Mouse (Mus musculus) embryonic facial prominence, embryonic 12.5 days (tissue): ENCODE results near the gene 2310030G06Rik. TPM values are rescaled to one million over a fixed set of nuclear protein-coding genes. Genes with fewer than 3 reads are reported as not detected.

ENCODE experiments used
- ATAC-seq: fragments of 200-750 bp; cut with Nextera tagmentation; 2 replicates; pipeline ENCODE4 v1.8.0; 2017; ENCODE audit not compliant: insufficient number of reproducible peaks, insufficient read depth, low FRiP score, low TSS enrichment
- H3K27ac ChIP-seq: fragments of 300-500 bp; sonication (generic); 2 replicates; pipeline ENCODE4 v1.5.1; 2016; ENCODE audit warnings: mild to moderate bottlenecking
- H3K27me3 ChIP-seq: fragments of 300-500 bp; sonication (generic); 2 replicates; pipeline ENCODE4 v1.6.1; 2016; ENCODE audit warnings: mild to moderate bottlenecking, moderate library complexity
- H3K36me3 ChIP-seq: fragments of 300-500 bp; sonication (generic); 2 replicates; pipeline ENCODE4 v1.6.1; 2016; ENCODE audit warnings: mild to moderate bottlenecking
- H3K4me1 ChIP-seq: fragments of 300-500 bp; sonication (generic); 2 replicates; pipeline ENCODE4 v1.6.1; 2016
- H3K4me2 ChIP-seq: fragments of 300-500 bp; sonication (generic); replicated peaks from 2 replicates; pipeline ENCODE4 v1.6.1; 2016; ENCODE audit warnings: mild to moderate bottlenecking, moderate library complexity
- H3K4me3 ChIP-seq: fragments of 300-500 bp; sonication (generic); 2 replicates; pipeline ENCODE4 v1.5.1; 2016; ENCODE audit warnings: mild to moderate bottlenecking
- H3K9ac ChIP-seq: fragments of 300-500 bp; sonication (generic); 2 replicates; pipeline ENCODE4 v1.6.1; 2016; ENCODE audit warnings: mild to moderate bottlenecking, moderate library complexity
- H3K9me3 ChIP-seq: fragments of 300-500 bp; sonication (generic); 2 replicates; pipeline ENCODE4 v1.6.1; 2016; ENCODE audit warnings: mild to moderate bottlenecking, moderate library complexity
- WGBS: fragments of 180-500 bp; shearing (Covaris S2); methylation state at CpG from one replicate; pipeline ENCODE4 v1.1.7; 2016; 5-methylcytosine and 5-hydroxymethylcytosine counted together
- polyA plus RNA-seq: library from polyadenylated mRNA; unstranded; fragments of >200 nt; fragmentation: Nextera tagmentation; extraction: Ambion mirVana; gene quantifications from 2 replicates; pipeline ENCODE4 v1.2.1, GENCODE M21; 2016

2310030G06Rik gene
- polyA plus RNA-seq, 1 experiment from 2014 or later = 4.6 TPM

- no peaks in the 10 kb centered on the region for H3K36me3 ChIP-seq
- peaks cover 7% of the 10 kb centered on the region; the same call in 1 of the 2 replicates for H3K27me3 ChIP-seq
- peaks cover 10% of the 10 kb centered on the region for H3K4me1 ChIP-seq
- no peak for ATAC-seq
- no peak overlapping the region for H3K4me2 ChIP-seq
- 81% methylated on average over 14 of the region's 14 CpGs for WGBS
- no peak overlapping the region for H3K27ac ChIP-seq
- no peak overlapping the region for H3K4me3 ChIP-seq
- H3K9ac ChIP-seq = no peak overlapping the region
- H3K9me3 ChIP-seq = no peaks in the 10 kb centered on the region
Observed at GRCm38 (mm10) chr9:50740867-50741784, 5.2 kb downstream of the 2310030G06Rik start.

GRCm38 (mm10) chr9:50738914-50739870, 7.1 kb downstream of the 2310030G06Rik start, which contains the start of gene Dixdc1:
Gene Dixdc1 (minus strand): TSS chr9:50739517.
- H3K9ac ChIP-seq = no peak within 1 kb of the TSS
- peaks cover 6% of the 10 kb centered on the region; the same call in 1 of the 2 replicates for H3K4me1 ChIP-seq
- no peaks in the 10 kb centered on the region for H3K9me3 ChIP-seq
- H3K36me3 ChIP-seq = no peaks in the 10 kb centered on the region
- H3K27me3 ChIP-seq = no peaks in the 10 kb centered on the region
- no peak within 1 kb of the TSS for H3K27ac ChIP-seq
- peak within 1 kb of the TSS; percentile 30 for H3K4me3 ChIP-seq
- ATAC-seq = peak; percentile 95
- H3K4me2 ChIP-seq = peak within 1 kb of the TSS; percentile 62
- 14% methylated on average over 35 of the region's 36 CpGs for WGBS

GRCm38 (mm10) chr9:50734989-50735388, 11.3 kb downstream of the 2310030G06Rik start:
- Histone ChIP-seq H3K4me3 (no peak overlapping the region), H3K36me3 (no peaks in the 10 kb centered on the region), H3K9me3 (no peaks in the 10 kb centered on the region), H3K4me1 (peaks cover 6% of the 10 kb centered on the region; the same call in 1 of the 2 replicates), H3K9ac (no peak overlapping the region; the same call in 1 of the 2 replicates), H3K4me2 (no peak overlapping the region), H3K27ac (no peak overlapping the region), H3K27me3 (no peaks in the 10 kb centered on the region)
- WGBS = 2% methylated on average over 9 of the region's 9 CpGs
- ATAC-seq = no peak

GRCm38 (mm10) chr9:50732560-50732959, 13.8 kb downstream of the 2310030G06Rik start:
- WGBS = 39% methylated on average over 4 of the region's 4 CpGs
- Histone ChIP-seq H3K27me3 (no peaks in the 10 kb centered on the region), H3K9me3 (no peaks in the 10 kb centered on the region), H3K27ac (no peak overlapping the region), H3K9ac (no peak overlapping the region), H3K4me2 (no peak overlapping the region), H3K4me1 (no peaks in the 10 kb centered on the region; the same call in 1 of the 2 replicates), H3K36me3 (no peaks in the 10 kb centered on the region), H3K4me3 (no peak overlapping the region)
- ATAC-seq = no peak

- ATAC-seq = no peak
- H3K36me3 ChIP-seq = no peaks in the 10 kb centered on the region
- no peak overlapping the region for H3K4me2 ChIP-seq
- no peak overlapping the region for H3K4me3 ChIP-seq
- WGBS = 36% methylated on average over 4 of the region's 4 CpGs
- H3K27ac ChIP-seq = no peak overlapping the region
- H3K27me3 ChIP-seq = no peaks in the 10 kb centered on the region
- H3K4me1 ChIP-seq = peaks cover 20% of the 10 kb centered on the region
- no peak overlapping the region for H3K9ac ChIP-seq
- no peaks in the 10 kb centered on the region for H3K9me3 ChIP-seq
Observed at GRCm38 (mm10) chr9:50729600-50729999, 16.7 kb downstream of the 2310030G06Rik start.

- WGBS = under 1% methylated on average over 44 of the region's 45 CpGs
Observed at GRCm38 (mm10) chr9:50727925-50728651, 18.2 kb downstream of the 2310030G06Rik start.

GRCm38 (mm10) chr9:50727171-50727924, 19.0 kb downstream of the 2310030G06Rik start:
- Histone ChIP-seq H3K9ac (peak overlapping the region; percentile 64), H3K4me3 (peak overlapping the region; percentile 61), H3K27ac (peak overlapping the region; percentile 81), H3K27me3 (no peaks in the 10 kb centered on the region), H3K4me1 (peaks cover 32% of the 10 kb centered on the region), H3K4me2 (peak overlapping the region; percentile 76), H3K36me3 (no peaks in the 10 kb centered on the region), H3K9me3 (no peaks in the 10 kb centered on the region)
- peak; percentile 5 for ATAC-seq
- under 1% methylated on average over 30 of the region's 30 CpGs for WGBS

More at GRCm38 (mm10) chr9:50727925-50728651, 18.2 kb downstream of the 2310030G06Rik start:
- H3K4me3 ChIP-seq = peak overlapping the region; percentile 61
- ATAC-seq = peak; percentile 94
- peak overlapping the region; percentile 76 for H3K4me2 ChIP-seq
- H3K4me1 ChIP-seq = peaks cover 31% of the 10 kb centered on the region
- H3K9me3 ChIP-seq = no peaks in the 10 kb centered on the region
- no peaks in the 10 kb centered on the region for H3K36me3 ChIP-seq
- peak overlapping the region; percentile 64 for H3K9ac ChIP-seq
- H3K27ac ChIP-seq = peak overlapping the region; percentile 81
- no peaks in the 10 kb centered on the region for H3K27me3 ChIP-seq

- Histone ChIP-seq H3K4me1 (peaks cover 37% of the 10 kb centered on the region), H3K4me3 (peak overlapping the region; percentile 61), H3K9ac (no peak overlapping the region), H3K4me2 (peak overlapping the region; percentile 76), H3K27ac (peak overlapping the region; percentile 81), H3K27me3 (no peaks in the 10 kb centered on the region), H3K9me3 (no peaks in the 10 kb centered on the region), H3K36me3 (no peaks in the 10 kb centered on the region)
- WGBS = 10% methylated on average over 8 of the region's 8 CpGs
- ATAC-seq = no peak
Observed at GRCm38 (mm10) chr9:50725921-50726590, 20.3 kb downstream of the 2310030G06Rik start.

GRCm38 (mm10) chr9:50724661-50725330, 21.5 kb downstream of the 2310030G06Rik start:
- 21% methylated on average over 3 of the region's 3 CpGs for WGBS
- Histone ChIP-seq H3K27me3 (no peaks in the 10 kb centered on the region), H3K4me2 (no peak overlapping the region), H3K4me1 (peaks cover 39% of the 10 kb centered on the region), H3K27ac (peak overlapping the region; percentile 54; the same call in 1 of the 2 replicates), H3K4me3 (no peak overlapping the region), H3K36me3 (no peaks in the 10 kb centered on the region), H3K9me3 (no peaks in the 10 kb centered on the region), H3K9ac (no peak overlapping the region)
- ATAC-seq = no peak
